Mouse (Mus musculus): ENCODE results near the gene Lrrk2. TPM values are rescaled to one million over a fixed set of nuclear protein-coding genes. Genes with fewer than 3 reads are reported as not detected.

The Lrrk2 gene
- polyA plus RNA-seq, 1 experiment from 2014 or later = 2.2 TPM

GRCm38 (mm10) chr15:91642682-91643306, 30.2 kb upstream of the Lrrk2 start:
- H3K4me3 ChIP-seq (ENCODE audit: low read depth, low read length) = no peak overlapping the region
- 71% methylated on average over 9 of the region's 9 CpGs for WGBS
- no peak for ATAC-seq (replicated peaks; ENCODE audit: low FRiP score)

GRCm38 (mm10) chr15:91643632-91644348, 29.2 kb upstream of the Lrrk2 start:
- Histone ChIP-seq H3K36me3 (ENCODE audit: control insufficient read depth, insufficient read depth, low read length) (no peaks in the 10 kb centered on the region), H3K27ac (ENCODE audit: low read depth, low read length) (no peak overlapping the region), H3K4me3 (ENCODE audit: low read depth, low read length) (no peak overlapping the region), H3K4me2 (no peak overlapping the region), H3K9ac (ENCODE audit: low read depth, low read length) (no peak overlapping the region), H3K4me1 (replicated peaks; ENCODE audit: control insufficient read depth, insufficient read depth, low read length) (no peaks in the 10 kb centered on the region), H3K27me3 (replicated peaks; ENCODE audit: control insufficient read depth, insufficient read depth, low read length) (no peaks in the 10 kb centered on the region), H3K9me3 (ENCODE audit: control insufficient read depth, low read length) (no peaks in the 10 kb centered on the region)
- DNase-seq (ENCODE audit: low spot score) (no peak), ATAC-seq (replicated peaks; ENCODE audit: low FRiP score) (no peak)
- WGBS = 68% methylated on average over 7 of the region's 7 CpGs

More at GRCm38 (mm10) chr15:91642682-91643306, 30.2 kb upstream of the Lrrk2 start:
- Histone ChIP-seq H3K36me3 (ENCODE audit: control insufficient read depth, insufficient read depth, low read length) (no peaks in the 10 kb centered on the region), H3K4me1 (replicated peaks; ENCODE audit: control insufficient read depth, insufficient read depth, low read length) (no peaks in the 10 kb centered on the region), H3K4me2 (no peak overlapping the region), H3K9me3 (ENCODE audit: control insufficient read depth, low read length) (no peaks in the 10 kb centered on the region), H3K27ac (ENCODE audit: low read depth, low read length) (no peak overlapping the region), H3K27me3 (replicated peaks; ENCODE audit: control insufficient read depth, insufficient read depth, low read length) (no peaks in the 10 kb centered on the region), H3K9ac (ENCODE audit: low read depth, low read length) (no peak overlapping the region)
- DNase-seq (ENCODE audit: low spot score) = no peak

- Histone ChIP-seq H3K36me3 (ENCODE audit: control insufficient read depth, insufficient read depth, low read length) (no peaks in the 10 kb centered on the region), H3K9ac (ENCODE audit: low read depth, low read length) (no peak overlapping the region), H3K4me3 (ENCODE audit: low read depth, low read length) (no peak overlapping the region), H3K4me1 (replicated peaks; ENCODE audit: control insufficient read depth, insufficient read depth, low read length) (no peaks in the 10 kb centered on the region), H3K27me3 (replicated peaks; ENCODE audit: control insufficient read depth, insufficient read depth, low read length) (no peaks in the 10 kb centered on the region), H3K27ac (ENCODE audit: low read depth, low read length) (no peak overlapping the region), H3K4me2 (no peak overlapping the region), H3K9me3 (ENCODE audit: control insufficient read depth, low read length) (no peaks in the 10 kb centered on the region)
- WGBS = 64% methylated on average over 3 of the region's 3 CpGs
- ATAC-seq (replicated peaks; ENCODE audit: low FRiP score) (no peak), DNase-seq (ENCODE audit: low spot score) (no peak)
These were observed 22.7 kb upstream of the Lrrk2 start for GRCm38 (mm10) chr15:91650270-91650669.

DNA sequence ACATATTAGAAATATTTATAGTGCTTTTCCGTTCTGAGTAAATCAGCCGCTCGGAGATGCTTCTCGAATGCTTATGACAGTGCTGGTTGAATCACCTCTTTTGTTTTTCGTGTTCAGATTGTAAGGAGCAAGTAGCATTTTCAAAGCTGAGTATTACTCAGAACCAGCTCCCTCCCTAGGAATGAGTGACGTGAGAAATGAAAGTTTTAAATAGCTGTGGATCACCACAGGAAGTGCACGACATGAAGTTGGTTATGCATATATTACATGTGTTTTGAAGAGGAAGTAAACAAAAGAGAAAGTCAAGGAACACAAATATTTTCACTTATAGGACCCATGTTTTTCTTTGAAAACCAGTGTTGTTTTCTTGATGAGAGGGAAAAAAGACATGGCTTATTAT, 21.5 kb upstream of the Lrrk2 start:
- no peak overlapping the region for H3K4me3 ChIP-seq (ENCODE audit: low read depth, low read length)
- no peak overlapping the region for H3K27ac ChIP-seq (ENCODE audit: low read depth, low read length)
- H3K4me2 ChIP-seq = no peak overlapping the region
- H3K9ac ChIP-seq (ENCODE audit: low read depth, low read length) = no peak overlapping the region
- no peak for ATAC-seq (replicated peaks; ENCODE audit: low FRiP score)
- no peak for DNase-seq (ENCODE audit: low spot score)
- no peaks in the 10 kb centered on the region for H3K4me1 ChIP-seq (replicated peaks; ENCODE audit: control insufficient read depth, insufficient read depth, low read length)
- no peaks in the 10 kb centered on the region for H3K9me3 ChIP-seq (ENCODE audit: control insufficient read depth, low read length)
- 75% methylated on average over 7 of the region's 7 CpGs for WGBS
- H3K36me3 ChIP-seq (ENCODE audit: control insufficient read depth, insufficient read depth, low read length) = no peaks in the 10 kb centered on the region
- H3K27me3 ChIP-seq (replicated peaks; ENCODE audit: control insufficient read depth, insufficient read depth, low read length) = no peaks in the 10 kb centered on the region

DNA sequence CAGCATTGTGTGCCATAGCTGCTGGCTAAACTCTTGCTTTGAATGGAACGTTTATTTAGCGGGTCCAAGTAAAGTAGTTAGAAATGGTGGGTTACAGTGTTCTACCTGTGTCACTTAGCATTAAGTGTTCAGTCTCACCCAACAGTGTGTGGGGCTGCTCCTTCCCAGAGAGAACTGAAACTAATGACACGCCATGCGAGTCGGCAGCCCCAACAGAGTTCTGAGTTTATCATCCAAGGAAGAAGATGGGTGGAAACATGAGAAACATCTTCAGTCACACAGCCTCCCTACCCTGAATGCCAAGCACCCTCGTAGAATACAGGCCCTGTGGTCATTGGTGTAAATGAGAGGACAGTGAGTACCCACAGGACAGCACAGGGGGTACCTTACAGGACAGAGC, 14.7 kb upstream of the Lrrk2 start:
- Histone ChIP-seq H3K4me3 (ENCODE audit: low read depth, low read length) (no peak overlapping the region), H3K4me2 (no peak overlapping the region), H3K4me1 (replicated peaks; ENCODE audit: control insufficient read depth, insufficient read depth, low read length) (no peaks in the 10 kb centered on the region), H3K27me3 (replicated peaks; ENCODE audit: control insufficient read depth, insufficient read depth, low read length) (no peaks in the 10 kb centered on the region), H3K36me3 (ENCODE audit: control insufficient read depth, insufficient read depth, low read length) (no peaks in the 10 kb centered on the region), H3K9ac (ENCODE audit: low read depth, low read length) (no peak overlapping the region), H3K9me3 (ENCODE audit: control insufficient read depth, low read length) (no peaks in the 10 kb centered on the region), H3K27ac (ENCODE audit: low read depth, low read length) (no peak overlapping the region)
- WGBS = 81% methylated on average over 6 of the region's 6 CpGs
- no peak for DNase-seq (ENCODE audit: low spot score)
- ATAC-seq (replicated peaks; ENCODE audit: low FRiP score) = no peak

GRCm38 (mm10) chr15:91660277-91661078, 12.5 kb upstream of the Lrrk2 start:
- Histone ChIP-seq H3K9ac (ENCODE audit: low read depth, low read length) (no peak overlapping the region), H3K27ac (ENCODE audit: low read depth, low read length) (no peak overlapping the region), H3K4me1 (replicated peaks; ENCODE audit: control insufficient read depth, insufficient read depth, low read length) (no peaks in the 10 kb centered on the region), H3K4me2 (no peak overlapping the region), H3K36me3 (ENCODE audit: control insufficient read depth, insufficient read depth, low read length) (no peaks in the 10 kb centered on the region), H3K4me3 (ENCODE audit: low read depth, low read length) (no peak overlapping the region), H3K9me3 (ENCODE audit: control insufficient read depth, low read length) (no peaks in the 10 kb centered on the region), H3K27me3 (replicated peaks; ENCODE audit: control insufficient read depth, insufficient read depth, low read length) (no peaks in the 10 kb centered on the region)
- DNase-seq (ENCODE audit: low spot score) (no peak), ATAC-seq (replicated peaks; ENCODE audit: low FRiP score) (no peak)
- 68% methylated on average over 6 of the region's 6 CpGs for WGBS

GRCm38 (mm10) chr15:91661079-91661369, 12.0 kb upstream of the Lrrk2 start:
- Histone ChIP-seq H3K27me3 (replicated peaks; ENCODE audit: control insufficient read depth, insufficient read depth, low read length) (no peaks in the 10 kb centered on the region), H3K4me2 (no peak overlapping the region), H3K4me1 (replicated peaks; ENCODE audit: control insufficient read depth, insufficient read depth, low read length) (no peaks in the 10 kb centered on the region), H3K4me3 (ENCODE audit: low read depth, low read length) (no peak overlapping the region), H3K9me3 (ENCODE audit: control insufficient read depth, low read length) (no peaks in the 10 kb centered on the region), H3K9ac (ENCODE audit: low read depth, low read length) (no peak overlapping the region), H3K27ac (ENCODE audit: low read depth, low read length) (no peak overlapping the region), H3K36me3 (ENCODE audit: control insufficient read depth, insufficient read depth, low read length) (no peaks in the 10 kb centered on the region)
- no peak for ATAC-seq (replicated peaks; ENCODE audit: low FRiP score)
- 80% methylated on average over 6 of the region's 6 CpGs for WGBS
- DNase-seq (ENCODE audit: low spot score) = no peak

- no peaks in the 10 kb centered on the region for H3K27me3 ChIP-seq (replicated peaks; ENCODE audit: control insufficient read depth, insufficient read depth, low read length)
- no peak for ATAC-seq (replicated peaks; ENCODE audit: low FRiP score)
- no peak for DNase-seq (ENCODE audit: low spot score)
- H3K9me3 ChIP-seq (ENCODE audit: control insufficient read depth, low read length) = no peaks in the 10 kb centered on the region
- no peaks in the 10 kb centered on the region for H3K36me3 ChIP-seq (ENCODE audit: control insufficient read depth, insufficient read depth, low read length)
- 80% methylated on average over 10 of the region's 10 CpGs for WGBS
- H3K9ac ChIP-seq (ENCODE audit: low read depth, low read length) = no peak overlapping the region
- no peak overlapping the region for H3K4me2 ChIP-seq
- H3K4me1 ChIP-seq (replicated peaks; ENCODE audit: control insufficient read depth, insufficient read depth, low read length) = no peaks in the 10 kb centered on the region
- no peak overlapping the region for H3K4me3 ChIP-seq (ENCODE audit: low read depth, low read length)
- H3K27ac ChIP-seq (ENCODE audit: low read depth, low read length) = no peak overlapping the region
These were observed 8.3 kb upstream of the Lrrk2 start for GRCm38 (mm10) chr15:91664586-91665132.

Measured in liver, embryonic 11.5 days (tissue).